Mouse (Mus musculus): ENCODE measurements around the gene Zfp398.
A peak's percentile ranks its signal among the peaks of the same experiment; 100 is the strongest.
"Not testable (repeated sequence)": the region's sequence is repeated elsewhere in the genome, so short reads cannot be mapped to it uniquely, and the experiment has no call there.

Zfp398 gene

GRCm38 (mm10) chr6:47827462-47827861 lies 8.0 kb upstream of the Zfp398 start:
- no peak for DNase-seq

- no peak for DNase-seq
Observed at GRCm38 (mm10) chr6:47828950-47829349, 6.5 kb upstream of the Zfp398 start.

- peak; percentile 93 to 95 for DNase-seq
Observed at GRCm38 (mm10) chr6:47830104-47831078, 5.1 kb upstream of the Zfp398 start, which contains the start of gene Zfp786. Gene Zfp786, minus strand, starts transcription at chr6:47830867.

- DNase-seq, result no peak
Observed at GRCm38 (mm10) chr6:47832220-47832619, 3.2 kb upstream of the Zfp398 start.

GRCm38 (mm10) chr6:47835984-47836521 lies 592 bp downstream of the Zfp398 start:
- peak; percentile 64 to 68 for DNase-seq

- no peak for DNase-seq
Observed at GRCm38 (mm10) chr6:47837630-47838029, 2.2 kb downstream of the Zfp398 start.

GRCm38 (mm10) chr6:47841077-47841476 lies 5.6 kb downstream of the Zfp398 start:
- no peak for DNase-seq

GRCm38 (mm10) chr6:47841831-47842230 lies 6.4 kb downstream of the Zfp398 start:
- DNase-seq, result no peak

- DNase-seq, result no peak
Observed at GRCm38 (mm10) chr6:47842337-47842736, 6.9 kb downstream of the Zfp398 start.

- no peak for DNase-seq
Observed at GRCm38 (mm10) chr6:47845779-47846178, 10.3 kb downstream of the Zfp398 start.

- peak in 1 of 2 experiments; percentile 18 for DNase-seq
Observed at GRCm38 (mm10) chr6:47857241-47857640, 21.8 kb downstream of the Zfp398 start.

- DNase-seq, result not testable (repeated sequence)
Observed at GRCm38 (mm10) chr6:47857729-47858128, 22.3 kb downstream of the Zfp398 start.

- DNase-seq, result no peak
Observed at GRCm38 (mm10) chr6:47872266-47872665, 36.8 kb downstream of the Zfp398 start.

- no peak for DNase-seq
Observed at GRCm38 (mm10) chr6:47877058-47877457, 41.6 kb downstream of the Zfp398 start, which contains the start of gene Zfp282. Gene Zfp282, plus strand, starts transcription at chr6:47877204.

- peak; percentile 94 to 97 for DNase-seq
Observed at GRCm38 (mm10) chr6:47877461-47878132, 42.1 kb downstream of the Zfp398 start.

- DNase-seq, result no peak
Observed at GRCm38 (mm10) chr6:47878133-47878514, 42.7 kb downstream of the Zfp398 start.

- no peak for DNase-seq
Observed at GRCm38 (mm10) chr6:47878593-47878992, 43.1 kb downstream of the Zfp398 start.

- no peak for DNase-seq
Observed at GRCm38 (mm10) chr6:47879049-47879716, 43.7 kb downstream of the Zfp398 start.

GRCm38 (mm10) chr6:47880166-47880565 lies 44.7 kb downstream of the Zfp398 start:
- no peak for DNase-seq

- DNase-seq, result no peak
Observed at GRCm38 (mm10) chr6:47888812-47889383, 53.4 kb downstream of the Zfp398 start.

- no peak for DNase-seq
Observed at GRCm38 (mm10) chr6:47899416-47899815, 64.0 kb downstream of the Zfp398 start.

- DNase-seq, result no peak
Observed at GRCm38 (mm10) chr6:47903587-47903986, 68.1 kb downstream of the Zfp398 start.
